Mouse (Mus musculus) spleen, postnatal 10 days (tissue): Measurements from ENCODE around the gene Mllt3.
"Not testable (repeated sequence)": the region's sequence is repeated elsewhere in the genome, so short reads cannot be mapped to it uniquely, and the experiment has no call there.

Experiments used
- DNase-seq, 2 experiments: peaks; one replicate each; pipeline ENCODE4 v3.0.0; 2021 to 2022; ENCODE audit warnings: low spot score in 2 of 2

The Mllt3 gene

DNA sequence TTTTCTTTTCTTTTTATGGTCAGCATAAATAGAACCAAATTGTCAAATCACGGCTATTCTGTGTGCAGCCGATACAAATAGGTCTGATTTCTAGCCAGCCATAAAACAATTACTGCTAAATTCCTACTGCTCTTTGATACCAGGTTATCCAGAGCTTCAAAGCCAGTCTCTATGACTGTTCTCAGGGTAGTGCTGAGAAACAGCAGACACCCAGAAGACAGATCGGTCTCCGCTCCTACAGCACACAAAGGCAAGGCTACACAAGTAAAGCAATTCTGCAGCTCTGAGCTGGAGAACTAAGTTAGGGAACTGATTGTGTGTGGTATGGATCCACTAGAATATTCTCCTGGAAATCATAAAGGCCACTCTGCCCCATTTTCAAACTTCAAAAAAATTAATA lies 20.4 kb downstream of the Mllt3 start:
- no peak for DNase-seq

DNA sequence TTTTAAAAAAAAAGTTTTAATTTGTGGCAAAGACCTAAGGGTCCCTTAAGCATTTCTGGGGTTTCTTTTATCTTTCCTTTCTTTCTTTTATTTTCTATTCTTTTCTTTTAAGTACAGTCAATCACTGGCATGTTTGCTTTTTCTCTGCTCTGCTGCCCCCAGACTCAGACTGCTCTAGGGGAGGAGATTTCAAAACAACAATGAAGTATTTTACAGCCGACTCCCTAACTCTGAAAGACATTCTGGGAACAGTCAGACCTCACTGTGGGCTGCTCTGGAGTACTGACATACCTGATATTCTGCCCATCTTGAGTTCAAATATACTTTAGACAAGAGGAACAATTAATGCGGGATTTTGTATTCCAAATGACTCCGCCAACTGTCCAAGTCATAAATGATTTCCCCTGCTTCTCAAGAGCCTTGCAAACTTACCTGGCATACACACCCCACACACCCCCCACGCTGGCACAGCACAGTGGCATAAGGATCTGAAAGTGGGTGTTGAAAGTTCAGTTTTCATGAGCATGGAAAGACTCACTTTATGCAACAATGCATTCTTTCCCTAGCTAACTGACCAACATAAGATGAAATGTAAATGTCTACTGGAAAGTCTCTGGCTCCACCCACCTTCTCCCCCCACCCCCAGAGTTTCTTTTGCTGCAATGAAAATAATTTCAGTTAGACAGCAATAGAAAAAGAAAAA lies 21.1 kb downstream of the Mllt3 start:
- DNase-seq, result no peak

GRCm38 (mm10) chr4:88010441-88010840 lies 22.7 kb downstream of the Mllt3 start:
- DNase-seq, result no peak

DNA sequence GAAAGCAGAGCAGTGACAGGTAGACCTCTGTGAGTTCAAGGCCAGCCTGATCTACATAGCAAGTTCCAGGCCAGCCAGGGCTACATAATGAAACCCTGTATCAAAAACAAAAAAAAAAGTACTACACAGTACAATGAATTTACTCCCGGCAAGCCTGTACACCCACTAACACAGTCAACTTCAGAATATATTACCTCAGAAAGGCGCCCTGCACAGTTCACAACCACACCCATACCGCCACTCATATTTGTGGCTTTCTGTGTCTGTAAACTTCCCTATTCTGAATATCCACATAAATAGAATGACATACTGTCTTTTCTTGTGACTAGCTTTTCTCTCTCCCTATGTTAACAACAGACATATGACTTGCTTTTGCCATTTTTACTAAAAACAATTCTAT lies 27.4 kb downstream of the Mllt3 start:
- DNase-seq, result no peak

- DNase-seq, result no peak
Observed at GRCm38 (mm10) chr4:88003159-88003948, 29.8 kb downstream of the Mllt3 start.

DNA sequence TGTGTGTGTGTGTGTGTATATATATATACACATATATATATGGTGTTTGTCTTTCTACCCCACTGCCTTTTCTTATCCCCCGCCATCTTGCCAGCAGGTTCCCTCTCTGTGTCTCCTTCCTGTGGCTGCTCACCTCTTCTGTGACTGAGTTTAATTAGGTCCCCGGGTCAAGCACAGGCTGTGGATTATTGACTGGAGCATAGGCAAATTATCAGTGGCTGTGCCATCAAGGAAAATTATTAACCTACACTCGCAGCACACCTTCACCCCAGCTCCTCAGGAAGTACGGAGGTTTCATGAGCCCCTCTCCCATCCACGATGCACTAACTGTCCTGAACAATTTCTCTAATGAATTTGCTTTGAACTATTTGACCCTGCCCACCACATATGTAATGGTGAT lies 41.5 kb downstream of the Mllt3 start:
- no peak for DNase-seq

GRCm38 (mm10) chr4:87990940-87991339 lies 42.2 kb downstream of the Mllt3 start:
- no peak for DNase-seq

DNA sequence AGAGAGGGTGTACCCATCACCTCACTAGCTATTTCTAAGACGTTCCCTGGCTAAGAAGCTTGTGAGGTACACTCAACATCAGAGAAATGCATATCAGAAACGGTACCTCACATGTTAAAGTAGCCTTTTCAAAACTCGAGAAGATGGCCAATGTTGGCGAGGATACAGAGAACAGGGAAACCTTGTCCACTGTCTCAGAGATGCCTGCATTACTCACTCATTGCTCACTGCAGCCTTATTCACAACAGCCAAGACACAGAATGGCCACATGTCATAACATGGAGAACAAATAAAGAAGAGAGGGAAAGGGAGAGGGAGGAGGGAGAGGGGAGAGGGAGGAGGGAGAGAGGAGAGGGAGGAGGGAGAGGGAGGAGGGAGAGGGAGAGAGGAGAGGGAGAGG lies 47.9 kb downstream of the Mllt3 start:
- DNase-seq, result no peak

- no peak for DNase-seq
Observed at GRCm38 (mm10) chr4:87984589-87984988, 48.6 kb downstream of the Mllt3 start.

DNA sequence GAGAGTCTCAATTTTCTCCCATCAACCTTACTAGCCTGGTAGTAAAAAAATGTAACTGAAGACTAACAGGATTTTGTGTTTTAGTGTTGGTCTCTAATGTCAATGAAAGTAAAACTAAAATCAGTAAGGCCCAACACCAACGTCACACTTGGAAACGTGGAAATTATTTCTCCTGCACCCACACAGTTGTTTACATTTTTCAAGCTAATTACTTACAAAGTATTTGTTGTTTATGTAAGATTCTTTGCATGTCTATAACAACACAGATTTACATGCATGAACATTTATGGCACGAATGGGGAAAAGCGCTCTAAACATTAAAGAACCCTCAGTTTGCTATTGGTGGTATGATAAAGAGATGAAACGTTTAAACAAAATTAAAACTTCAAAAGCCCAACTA lies 49.1 kb downstream of the Mllt3 start:
- DNase-seq, result no peak

DNA sequence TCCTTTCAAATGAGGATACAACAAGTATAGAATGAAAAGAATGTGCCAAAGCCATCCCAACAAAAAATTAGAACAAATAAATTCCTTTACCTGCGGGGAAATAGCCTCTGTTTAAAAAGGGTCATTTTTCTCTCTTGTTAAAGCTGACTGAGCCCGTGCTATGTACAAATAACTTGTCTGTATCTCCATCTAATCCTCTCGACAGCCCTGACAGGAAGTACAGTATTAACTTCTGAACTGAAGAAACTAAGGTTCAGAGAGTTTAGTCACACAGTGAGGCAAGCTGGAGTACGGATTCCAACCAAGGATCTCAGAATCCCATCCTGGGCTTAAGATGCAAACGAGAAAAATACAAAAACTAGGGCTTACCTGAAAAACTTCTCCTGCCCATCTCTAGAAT lies 50.6 kb downstream of the Mllt3 start:
- no peak for DNase-seq

DNA sequence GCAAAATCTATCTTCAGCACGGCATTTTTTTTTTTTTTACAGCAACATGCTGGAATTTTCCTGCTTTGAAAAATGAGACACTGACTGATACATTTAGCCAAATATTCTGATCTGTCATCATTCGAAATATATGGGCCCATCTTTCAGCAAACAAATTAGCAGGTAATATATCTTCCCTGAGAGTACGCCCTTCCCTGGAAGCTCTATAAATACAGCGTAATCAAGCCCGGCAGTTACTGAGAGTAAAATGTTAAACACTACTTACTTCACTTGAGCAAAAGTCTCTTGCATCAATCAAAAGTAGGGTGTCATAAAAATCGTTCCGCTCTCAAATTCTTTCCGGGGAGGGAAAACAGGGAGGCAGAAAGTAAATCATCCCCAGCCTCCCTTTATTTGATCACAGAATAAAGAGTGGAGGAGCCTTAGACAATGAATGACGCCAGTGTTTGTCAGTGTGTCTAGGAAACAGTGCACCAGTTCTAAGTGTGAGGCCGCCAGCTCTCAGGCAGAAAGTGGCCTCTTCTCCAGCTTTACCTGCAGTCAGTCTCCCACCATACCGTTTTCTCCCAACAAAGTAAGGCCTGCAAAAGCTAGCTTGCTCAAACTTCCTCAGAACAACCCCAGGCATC lies 55.2 kb downstream of the Mllt3 start:
- DNase-seq, result no peak

DNA sequence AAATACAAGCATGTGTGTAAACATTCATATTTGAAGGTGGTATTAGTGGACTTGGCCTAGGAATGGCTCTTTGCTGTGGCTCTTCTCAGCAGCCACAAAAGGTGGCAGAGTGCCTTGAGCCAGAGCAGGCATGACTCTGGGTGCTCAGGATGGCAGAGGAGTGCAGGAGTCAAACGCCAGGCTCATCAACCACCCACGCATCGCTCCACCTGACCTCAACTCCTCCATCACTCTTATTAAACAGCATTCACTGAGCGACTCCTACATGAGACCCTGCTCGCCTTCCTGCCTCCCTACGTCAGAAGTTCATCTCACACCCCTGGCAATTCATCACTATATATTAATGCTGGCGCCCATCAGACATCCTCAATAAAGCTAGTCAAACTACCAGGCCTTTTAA lies 67.3 kb downstream of the Mllt3 start:
- no peak for DNase-seq

DNA sequence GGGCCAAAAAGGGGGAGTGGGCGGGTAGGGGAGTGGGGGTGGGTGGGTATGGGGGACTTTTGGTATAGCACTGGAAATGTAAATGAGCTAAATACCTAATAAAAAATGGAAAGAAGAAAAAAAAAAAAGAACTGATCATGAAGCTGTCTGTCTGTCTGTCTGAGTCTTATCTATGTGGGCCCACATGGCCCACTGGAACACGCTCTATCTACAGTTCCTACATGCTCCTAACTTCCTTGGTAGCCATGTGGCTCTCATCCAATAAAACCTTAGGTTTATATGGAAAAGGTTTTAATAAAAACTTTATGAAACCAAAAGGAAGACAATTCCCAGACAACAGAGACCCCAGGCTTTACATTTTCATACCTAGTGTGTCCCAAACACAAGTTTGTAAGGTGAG lies 68.3 kb downstream of the Mllt3 start:
- DNase-seq, result not testable (repeated sequence)

- DNase-seq, result no peak
Observed at GRCm38 (mm10) chr4:87963773-87964076, 69.4 kb downstream of the Mllt3 start.

DNA sequence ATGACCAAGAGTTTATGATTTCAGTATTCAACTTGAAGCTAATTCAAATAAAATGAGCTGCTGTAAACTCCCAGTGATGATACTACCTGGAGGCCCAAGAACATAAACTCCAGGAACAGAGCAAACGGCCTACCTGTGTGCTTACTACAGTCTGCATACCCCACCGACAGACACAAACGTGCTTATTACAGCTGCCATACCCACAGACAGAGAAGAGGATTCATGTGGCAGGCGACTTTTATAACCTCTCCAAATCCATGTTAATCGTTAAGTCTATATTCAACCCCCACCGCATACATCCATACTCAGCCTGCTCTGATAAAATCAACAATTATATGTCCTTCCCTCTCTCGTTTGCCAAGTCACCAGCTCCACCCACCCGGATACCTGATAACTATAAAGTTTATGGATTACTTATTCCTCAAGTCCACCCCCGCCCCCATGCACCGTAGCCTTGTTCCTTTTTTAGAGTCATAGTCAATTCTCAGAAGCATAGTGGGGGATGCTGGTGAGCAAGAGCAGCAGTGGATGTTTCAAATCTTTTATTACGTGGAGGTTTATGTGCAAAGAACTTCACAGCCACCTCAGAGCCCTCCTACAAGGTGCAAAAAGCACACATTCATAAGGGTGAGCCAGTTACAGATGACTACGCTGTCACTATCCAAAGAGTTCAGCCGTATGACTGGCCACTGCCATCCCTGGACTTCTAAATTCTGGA lies 70.0 kb downstream of the Mllt3 start:
- DNase-seq, result no peak

- DNase-seq, result no peak
Observed at GRCm38 (mm10) chr4:87961872-87962271, 71.3 kb downstream of the Mllt3 start.

DNA sequence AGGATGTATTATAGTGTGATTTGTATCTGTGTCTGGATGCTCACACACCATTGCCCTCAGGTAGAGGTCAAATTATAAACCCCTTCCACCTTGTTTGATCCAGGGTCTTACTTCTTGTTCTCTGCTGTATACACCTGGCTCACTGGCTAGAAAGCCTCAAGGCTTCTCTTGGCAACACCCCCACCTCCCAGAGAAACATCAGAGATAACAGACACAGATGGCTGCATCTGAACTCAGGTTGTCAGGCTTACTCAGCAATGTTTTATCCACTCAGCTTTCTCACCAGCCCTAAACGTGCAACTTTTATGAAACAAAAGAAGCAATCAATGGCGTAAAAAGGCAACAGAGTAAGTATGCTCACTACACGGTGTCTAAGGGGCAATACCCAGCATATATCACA lies 75.3 kb downstream of the Mllt3 start:
- no peak for DNase-seq

DNA sequence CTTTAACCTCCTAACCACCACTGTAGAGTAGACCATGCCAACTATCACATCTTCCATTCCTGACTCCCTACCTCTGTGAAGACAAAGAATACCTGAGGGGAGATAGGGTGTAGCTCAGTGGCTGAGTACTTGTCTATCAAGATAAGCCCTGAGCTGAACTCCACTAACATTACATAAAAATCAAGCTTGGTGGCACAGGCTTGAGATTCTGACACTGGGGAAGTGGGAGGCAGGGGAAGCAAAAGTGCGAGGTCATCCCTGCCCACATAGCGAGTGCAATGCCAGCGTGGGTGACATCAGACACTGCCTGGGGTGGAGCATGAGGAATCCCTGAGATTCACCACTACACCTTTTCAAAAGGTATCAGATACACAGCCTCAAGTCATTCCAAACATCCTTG lies 76.0 kb downstream of the Mllt3 start:
- DNase-seq, result no peak

- no peak for DNase-seq
Observed at GRCm38 (mm10) chr4:87955132-87955531, 78.0 kb downstream of the Mllt3 start.

- no peak for DNase-seq
Observed at GRCm38 (mm10) chr4:87954421-87955083, 78.6 kb downstream of the Mllt3 start.

DNA sequence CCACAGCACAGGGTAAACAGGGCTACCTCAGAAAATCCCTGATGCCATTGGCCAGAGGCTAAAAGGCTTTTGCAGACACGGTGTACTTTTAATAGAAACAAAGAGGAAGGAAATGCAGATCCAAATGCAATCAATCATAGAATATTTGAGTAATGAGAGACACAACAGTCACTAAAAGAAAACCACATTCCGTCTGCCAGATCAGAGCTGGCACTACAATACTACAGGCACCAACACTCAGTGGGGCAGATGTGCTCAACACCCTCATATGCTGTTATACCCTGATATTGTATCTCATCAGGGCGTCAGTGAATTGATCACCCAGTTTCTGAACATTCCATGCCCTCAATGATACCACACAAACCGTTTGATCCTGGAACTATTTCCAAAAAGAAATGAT lies 79.4 kb downstream of the Mllt3 start:
- no peak for DNase-seq
